Mouse (Mus musculus): Measurements from ENCODE around the gene Hand2.

The Hand2 gene

GRCm38 (mm10) chr8:57324671-57325070 is 3.9 kb downstream of the Hand2 start:
- DNase-seq (ENCODE audit: extremely low read depth, low read depth), result no peak

GRCm38 (mm10) chr8:57325111-57325891 is 4.5 kb downstream of the Hand2 start:
- DNase-seq (ENCODE audit: extremely low read depth, low read depth), result no peak

- no peak for DNase-seq (ENCODE audit: extremely low read depth, low read depth)
These were observed 5.6 kb downstream of the Hand2 start for GRCm38 (mm10) chr8:57326091-57327065.

GRCm38 (mm10) chr8:57327281-57328160 is 6.7 kb downstream of the Hand2 start:
- DNase-seq (ENCODE audit: extremely low read depth, low read depth), result no peak

- DNase-seq (ENCODE audit: extremely low read depth, low read depth), result no peak
These were observed 7.6 kb downstream of the Hand2 start for GRCm38 (mm10) chr8:57328161-57328920.

GRCm38 (mm10) chr8:57328931-57329341 is 8.2 kb downstream of the Hand2 start:
- DNase-seq (ENCODE audit: extremely low read depth, low read depth), result no peak

- no peak for DNase-seq (ENCODE audit: extremely low read depth, low read depth)
These were observed 9.3 kb downstream of the Hand2 start for GRCm38 (mm10) chr8:57330106-57330505.

- DNase-seq (ENCODE audit: extremely low read depth, low read depth), result no peak
These were observed 11.2 kb downstream of the Hand2 start for GRCm38 (mm10) chr8:57331727-57332630.

- DNase-seq (ENCODE audit: extremely low read depth, low read depth), result no peak
These were observed 12.1 kb downstream of the Hand2 start for GRCm38 (mm10) chr8:57332676-57333482.

GRCm38 (mm10) chr8:57333483-57333770 is 12.6 kb downstream of the Hand2 start:
- DNase-seq (ENCODE audit: extremely low read depth, low read depth), result no peak

- no peak for DNase-seq (ENCODE audit: extremely low read depth, low read depth)
These were observed 13.2 kb downstream of the Hand2 start for GRCm38 (mm10) chr8:57333795-57334551.

- DNase-seq (ENCODE audit: extremely low read depth, low read depth), result no peak
These were observed 13.9 kb downstream of the Hand2 start for GRCm38 (mm10) chr8:57334714-57335113.

- no peak for DNase-seq (ENCODE audit: extremely low read depth, low read depth)
These were observed 16.7 kb downstream of the Hand2 start for GRCm38 (mm10) chr8:57337271-57338030.

- no peak for DNase-seq (ENCODE audit: extremely low read depth, low read depth)
These were observed 19.2 kb downstream of the Hand2 start for GRCm38 (mm10) chr8:57339711-57340650.

GRCm38 (mm10) chr8:57340840-57341540 is 20.2 kb downstream of the Hand2 start:
- no peak for DNase-seq (ENCODE audit: extremely low read depth, low read depth)

- DNase-seq (ENCODE audit: extremely low read depth, low read depth), result no peak
These were observed 20.7 kb downstream of the Hand2 start for GRCm38 (mm10) chr8:57341541-57341840.

Data from MEL-GATA-1-ER (cell line).